Mouse (Mus musculus): ENCODE results near the gene Prok2. TPM values are rescaled to one million over a fixed set of nuclear protein-coding genes. Genes with fewer than 3 reads are reported as not detected.

Gene Prok2
- polyA plus RNA-seq (2012; rRNA removed) = 0.08 TPM in 1 of 2 replicates, not detected in the other

- DNase-seq = no peak
- H3K36me3 ChIP-seq (ENCODE audit: control insufficient read depth, insufficient read depth, low read length) = no peaks in the 10 kb centered on the region
- no peak within 1 kb of the TSS for H3K4me3 ChIP-seq (ENCODE audit: control insufficient read depth, insufficient read depth, low read length)
- no peaks in the 10 kb centered on the region for H3K4me1 ChIP-seq (replicated peaks; ENCODE audit: control insufficient read depth, insufficient read depth, low read length)
- H3K27ac ChIP-seq (ENCODE audit: control insufficient read depth, insufficient read depth, low read length) = no peak within 1 kb of the TSS
- 2% methylated on average over 58 of the region's 61 CpGs for WGBS
- no peak for TF ChIP-seq POLR2A (IDR thresholded peaks at IDR 0.05; ENCODE audit: control insufficient read depth, extremely low read depth, insufficient read depth, low read length, poor library complexity)
- no peak for TF ChIP-seq CTCF (IDR thresholded peaks at IDR 0.05; ENCODE audit: borderline replicate concordance, control insufficient read depth, extremely low read depth, insufficient read depth, low read length, poor library complexity)
- peaks cover 9% of the 10 kb centered on the region; the same call in 1 of the 2 replicates for H3K27me3 ChIP-seq (ENCODE audit: control insufficient read depth, insufficient read depth, low read length)
These were observed at the start of gene Prok2 for GRCm38 (mm10) chr6:99725971-99726561. TSS of gene Prok2 (minus strand) at chr6:99726392.

DNA sequence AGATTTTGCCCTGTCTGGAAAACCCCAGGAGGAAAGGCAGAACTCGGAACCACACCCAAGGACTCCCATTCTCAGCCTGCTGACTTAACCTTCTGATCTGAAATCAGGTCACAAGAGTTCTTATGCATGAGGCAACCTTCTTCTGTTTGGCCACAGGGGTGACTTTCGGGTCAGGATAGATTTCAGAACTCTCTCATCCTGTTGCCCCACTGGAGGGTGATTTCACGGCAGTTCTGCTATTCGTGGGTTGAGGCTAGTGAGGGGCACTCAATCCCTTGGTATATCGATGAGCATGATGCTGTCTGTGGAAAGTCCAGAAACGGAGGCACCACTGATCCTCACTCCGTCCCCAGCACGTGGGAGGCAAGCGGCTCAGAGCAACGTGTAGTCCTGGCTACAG, 48.5 kb upstream of the Prok2 start:
- Histone ChIP-seq H3K36me3 (ENCODE audit: control insufficient read depth, insufficient read depth, low read length) (no peaks in the 10 kb centered on the region), H3K4me3 (ENCODE audit: control insufficient read depth, insufficient read depth, low read length) (no peak overlapping the region), H3K4me1 (replicated peaks; ENCODE audit: control insufficient read depth, insufficient read depth, low read length) (no peaks in the 10 kb centered on the region), H3K27ac (ENCODE audit: control insufficient read depth, insufficient read depth, low read length) (no peak overlapping the region), H3K27me3 (ENCODE audit: control insufficient read depth, insufficient read depth, low read length) (no peaks in the 10 kb centered on the region)
- no peak for TF ChIP-seq CTCF (IDR thresholded peaks at IDR 0.05; ENCODE audit: borderline replicate concordance, control insufficient read depth, extremely low read depth, insufficient read depth, low read length, poor library complexity)
- TF ChIP-seq POLR2A (IDR thresholded peaks at IDR 0.05; ENCODE audit: control insufficient read depth, extremely low read depth, insufficient read depth, low read length, poor library complexity) = no peak
- no peak for DNase-seq
- 86% methylated on average over 10 of the region's 10 CpGs for WGBS

DNA sequence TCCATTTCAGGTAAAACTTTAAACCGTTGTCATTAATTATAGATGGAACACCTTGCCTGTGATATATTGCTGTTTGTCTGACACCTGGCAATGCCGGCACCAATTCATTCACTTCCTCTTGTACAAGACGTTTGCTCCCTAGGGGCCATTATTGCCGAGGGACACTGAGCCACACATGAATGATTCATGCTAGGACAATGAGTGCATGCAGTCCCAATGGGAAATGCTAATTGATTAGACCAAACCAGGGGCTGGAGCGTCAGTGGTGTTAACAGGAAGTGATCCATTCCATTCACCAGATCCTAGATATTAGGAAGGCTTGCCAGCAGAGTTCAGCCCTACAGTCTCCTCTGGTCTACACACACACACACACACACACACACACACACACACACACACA, 42.3 kb upstream of the Prok2 start:
- 32% methylated on average over 5 of the region's 5 CpGs for WGBS
- TF ChIP-seq POLR2A (IDR thresholded peaks at IDR 0.05; ENCODE audit: control insufficient read depth, extremely low read depth, insufficient read depth, low read length, poor library complexity) (no peak), CTCF (IDR thresholded peaks at IDR 0.05; ENCODE audit: borderline replicate concordance, control insufficient read depth, extremely low read depth, insufficient read depth, low read length, poor library complexity) (no peak)
- no peaks in the 10 kb centered on the region for H3K27me3 ChIP-seq (ENCODE audit: control insufficient read depth, insufficient read depth, low read length)

GRCm38 (mm10) chr6:99764916-99765315, 38.7 kb upstream of the Prok2 start:
- WGBS = 90% methylated on average over 3 of the region's 3 CpGs
- Histone ChIP-seq H3K27ac (ENCODE audit: control insufficient read depth, insufficient read depth, low read length) (no peak overlapping the region), H3K36me3 (ENCODE audit: control insufficient read depth, insufficient read depth, low read length) (no peaks in the 10 kb centered on the region), H3K4me1 (replicated peaks; ENCODE audit: control insufficient read depth, insufficient read depth, low read length) (no peaks in the 10 kb centered on the region), H3K4me3 (ENCODE audit: control insufficient read depth, insufficient read depth, low read length) (no peak overlapping the region), H3K27me3 (ENCODE audit: control insufficient read depth, insufficient read depth, low read length) (0 out of 2 replicates have a peak, but pooled peaks cover 3% of the 10 kb centered on the region)
- TF ChIP-seq POLR2A (IDR thresholded peaks at IDR 0.05; ENCODE audit: control insufficient read depth, extremely low read depth, insufficient read depth, low read length, poor library complexity) (no peak), CTCF (IDR thresholded peaks at IDR 0.05; ENCODE audit: borderline replicate concordance, control insufficient read depth, extremely low read depth, insufficient read depth, low read length, poor library complexity) (no peak)
- DNase-seq = no peak

More for the DNA sequence above, 42.3 kb upstream of the Prok2 start:
- no peak for DNase-seq
- no peaks in the 10 kb centered on the region for H3K36me3 ChIP-seq (ENCODE audit: control insufficient read depth, insufficient read depth, low read length)
- H3K4me3 ChIP-seq (ENCODE audit: control insufficient read depth, insufficient read depth, low read length) = no peak overlapping the region
- H3K4me1 ChIP-seq (replicated peaks; ENCODE audit: control insufficient read depth, insufficient read depth, low read length) = no peaks in the 10 kb centered on the region
- H3K27ac ChIP-seq (ENCODE audit: control insufficient read depth, insufficient read depth, low read length) = no peak overlapping the region

DNA sequence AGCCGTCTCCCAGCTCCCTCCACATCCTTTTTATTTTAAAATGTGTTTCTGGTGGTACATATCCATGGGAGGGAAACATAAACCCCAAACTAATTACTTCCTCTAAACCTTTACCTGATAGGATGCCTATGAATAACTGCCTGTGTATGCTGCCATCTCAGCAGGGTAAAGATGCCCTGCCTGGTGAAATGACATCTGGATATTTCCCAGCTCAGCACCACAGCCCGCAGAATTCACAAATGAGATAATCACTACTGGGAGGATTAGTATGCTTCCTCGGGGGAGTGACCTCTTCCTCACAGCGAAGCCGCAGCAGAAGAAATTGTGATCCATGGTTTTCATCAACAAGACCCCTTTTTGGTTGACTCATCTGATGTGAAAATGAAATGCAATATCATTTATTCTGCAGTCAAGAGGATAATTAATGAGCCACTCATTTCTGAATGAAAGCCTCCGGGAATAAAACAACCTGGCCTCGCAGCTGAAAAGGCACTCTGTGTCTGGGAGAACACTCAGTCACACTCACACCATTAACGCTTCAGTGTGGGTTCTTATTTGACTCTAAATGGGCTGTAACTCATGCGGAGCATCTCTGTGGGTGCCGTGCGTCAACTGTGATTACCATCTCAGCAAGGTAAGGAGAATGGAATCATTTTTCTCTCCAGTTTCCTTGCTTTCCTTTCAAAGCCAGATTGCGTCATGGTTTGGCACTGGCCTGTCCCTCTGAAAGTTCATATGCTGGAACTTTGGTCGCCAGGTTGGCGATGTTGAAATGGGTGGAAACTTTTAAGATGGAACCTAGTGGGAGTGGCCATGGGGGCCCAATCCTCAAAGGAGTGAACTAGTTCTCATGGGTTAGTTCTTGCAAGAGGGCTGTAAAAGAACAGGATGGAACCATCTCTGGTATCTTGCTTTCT, 36.1 kb upstream of the Prok2 start:
- Histone ChIP-seq H3K27me3 (ENCODE audit: control insufficient read depth, insufficient read depth, low read length) (0 out of 2 replicates have a peak, but pooled peaks cover 3% of the 10 kb centered on the region), H3K36me3 (ENCODE audit: control insufficient read depth, insufficient read depth, low read length) (no peaks in the 10 kb centered on the region), H3K27ac (ENCODE audit: control insufficient read depth, insufficient read depth, low read length) (no peak overlapping the region), H3K4me1 (replicated peaks; ENCODE audit: control insufficient read depth, insufficient read depth, low read length) (no peaks in the 10 kb centered on the region), H3K4me3 (ENCODE audit: control insufficient read depth, insufficient read depth, low read length) (no peak overlapping the region)
- no peak for DNase-seq
- WGBS = 83% methylated on average over 14 of the region's 14 CpGs
- TF ChIP-seq POLR2A (IDR thresholded peaks at IDR 0.05; ENCODE audit: control insufficient read depth, extremely low read depth, insufficient read depth, low read length, poor library complexity) = no peak
- no peak for TF ChIP-seq CTCF (IDR thresholded peaks at IDR 0.05; ENCODE audit: borderline replicate concordance, control insufficient read depth, extremely low read depth, insufficient read depth, low read length, poor library complexity)

- Histone ChIP-seq H3K27ac (ENCODE audit: control insufficient read depth, insufficient read depth, low read length) (no peak overlapping the region), H3K4me1 (replicated peaks; ENCODE audit: control insufficient read depth, insufficient read depth, low read length) (no peaks in the 10 kb centered on the region), H3K36me3 (ENCODE audit: control insufficient read depth, insufficient read depth, low read length) (no peaks in the 10 kb centered on the region), H3K4me3 (ENCODE audit: control insufficient read depth, insufficient read depth, low read length) (no peak overlapping the region), H3K27me3 (ENCODE audit: control insufficient read depth, insufficient read depth, low read length) (no peaks in the 10 kb centered on the region)
- DNase-seq = no peak
- WGBS = 91% methylated on average over 9 of the region's 9 CpGs
- TF ChIP-seq POLR2A (IDR thresholded peaks at IDR 0.05; ENCODE audit: control insufficient read depth, extremely low read depth, insufficient read depth, low read length, poor library complexity) (no peak), CTCF (IDR thresholded peaks at IDR 0.05; ENCODE audit: borderline replicate concordance, control insufficient read depth, extremely low read depth, insufficient read depth, low read length, poor library complexity) (no peak)
These were observed 29.9 kb upstream of the Prok2 start for GRCm38 (mm10) chr6:99756105-99756504.

Data from thymus, adult 2 months (tissue).